Mouse (Mus musculus): ENCODE data around the gene Camta1.

Camta1 gene

DNA sequence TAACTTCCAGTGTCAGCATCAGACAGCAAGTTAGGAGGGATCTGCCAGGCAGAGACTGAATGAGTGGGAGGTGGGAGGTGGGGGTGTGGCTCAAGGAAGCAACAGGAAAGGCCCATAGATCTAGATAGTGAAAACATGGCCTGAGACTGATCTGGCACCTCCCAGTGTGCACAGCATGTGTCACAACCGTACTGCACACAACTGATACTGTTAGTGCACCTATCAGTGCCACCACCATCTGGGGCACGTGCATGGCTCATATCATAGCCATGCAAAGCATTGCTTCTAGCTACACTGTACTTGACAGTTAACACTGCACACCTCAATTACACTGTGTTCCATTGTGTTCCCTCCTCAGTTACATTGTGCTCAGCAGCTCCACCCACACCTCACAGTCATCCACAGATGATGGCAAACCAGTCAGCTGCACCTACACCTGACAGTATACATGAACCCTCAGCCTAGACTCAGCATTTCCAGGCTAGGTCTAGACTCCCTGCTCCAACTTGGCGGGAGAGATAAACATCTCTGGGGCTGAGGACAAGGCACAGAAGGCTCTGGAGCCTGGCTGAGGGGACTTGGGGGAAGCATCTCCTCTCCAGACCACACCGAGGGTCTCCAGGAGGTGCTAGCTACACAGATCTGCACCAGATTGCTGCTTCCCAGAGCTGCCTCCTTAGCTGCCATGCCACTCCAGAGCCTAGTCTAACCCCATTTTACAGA is 131.5 kb downstream of the Camta1 start:
- no peak for DNase-seq

DNA sequence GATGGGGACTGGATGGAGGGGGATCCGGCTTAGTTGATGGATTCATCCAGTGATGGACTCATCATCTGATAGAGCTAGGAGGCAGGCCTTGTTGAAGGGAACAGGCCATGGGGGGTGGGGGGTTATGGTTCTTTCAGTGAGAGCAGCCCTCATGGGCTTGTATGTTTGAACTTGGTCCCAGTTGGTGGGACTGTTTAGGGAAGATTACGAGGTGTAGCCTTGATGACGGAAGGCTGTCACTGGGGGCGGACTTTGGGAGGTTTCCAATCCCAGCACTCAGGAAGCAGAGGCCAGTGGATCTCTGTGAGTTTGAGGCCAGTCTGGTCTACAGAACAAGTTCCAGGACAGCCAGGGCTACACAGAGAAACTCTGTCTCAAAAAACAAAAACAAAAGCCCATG is 132.6 kb downstream of the Camta1 start:
- DNase-seq, result no peak

DNA sequence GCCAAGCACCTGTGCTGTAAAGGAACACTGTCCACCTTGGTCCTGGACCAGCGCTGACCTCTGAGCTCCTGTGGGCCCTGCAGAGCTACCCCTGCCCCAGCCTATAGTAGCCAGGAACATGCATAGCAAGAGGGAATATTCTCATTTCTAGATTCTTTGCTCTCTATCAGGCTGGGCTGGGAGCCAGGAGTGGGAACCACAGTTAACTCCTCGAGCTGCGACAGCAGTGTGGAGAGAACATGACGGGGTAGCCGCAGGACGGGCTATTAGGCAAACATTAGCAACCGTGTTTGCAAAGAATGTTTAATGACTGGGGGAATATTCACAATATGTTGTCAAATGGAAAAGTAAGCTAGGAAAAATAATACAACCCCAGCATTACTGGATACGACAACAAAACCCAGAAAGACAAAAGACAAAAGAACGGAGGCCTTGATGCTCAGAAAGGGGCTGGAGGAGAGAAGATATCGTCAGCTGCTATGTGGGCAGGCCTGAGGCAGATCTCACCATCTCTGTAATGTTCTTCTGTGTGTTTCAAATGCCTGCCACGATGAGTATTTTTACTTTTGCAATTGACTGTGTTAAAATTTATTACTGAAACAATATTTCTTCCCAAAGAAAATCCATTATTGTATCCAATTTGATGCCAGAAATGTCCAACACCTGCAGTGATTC is 133.1 kb downstream of the Camta1 start:
- no peak for DNase-seq

DNA sequence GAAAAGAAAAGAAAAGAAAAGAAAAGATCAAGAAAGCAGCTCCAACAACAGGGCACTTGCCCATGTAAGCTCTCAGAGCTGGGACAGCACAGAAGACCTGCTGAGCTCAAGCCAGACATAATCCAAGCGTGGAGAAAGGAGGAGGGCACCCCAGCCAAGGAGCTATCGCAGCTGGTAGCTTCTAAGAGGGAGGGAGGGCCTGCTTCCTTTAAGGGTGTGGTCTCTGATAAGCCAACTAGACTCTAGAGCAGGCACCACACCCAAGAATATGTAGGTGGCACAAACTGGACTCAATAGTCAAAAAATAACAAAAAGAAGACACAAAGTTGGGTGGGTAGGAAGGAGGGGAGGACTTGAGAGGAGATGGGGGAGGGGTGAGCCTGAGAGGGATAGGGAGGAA is 135.3 kb downstream of the Camta1 start:
- no peak for DNase-seq

DNA sequence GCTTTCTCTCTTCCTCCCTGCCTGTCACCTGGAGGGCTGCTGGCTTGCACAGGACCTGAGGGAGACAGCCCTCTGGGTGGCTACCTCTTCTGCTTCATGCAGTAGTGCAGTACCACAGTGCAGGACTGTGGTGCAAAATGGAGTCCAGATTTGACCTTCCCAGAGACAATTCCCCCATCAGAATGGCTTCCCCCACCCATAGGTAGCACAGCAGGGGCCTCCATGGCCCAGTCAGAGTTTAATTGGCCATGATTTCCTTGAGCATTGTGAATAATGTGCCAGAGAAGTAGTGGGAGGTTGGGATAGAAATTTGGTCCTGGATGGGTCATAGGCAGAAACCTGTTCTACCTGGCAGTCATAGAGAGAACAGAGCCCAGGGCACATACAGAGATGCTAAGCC is 136.8 kb downstream of the Camta1 start:
- DNase-seq, result no peak

DNA sequence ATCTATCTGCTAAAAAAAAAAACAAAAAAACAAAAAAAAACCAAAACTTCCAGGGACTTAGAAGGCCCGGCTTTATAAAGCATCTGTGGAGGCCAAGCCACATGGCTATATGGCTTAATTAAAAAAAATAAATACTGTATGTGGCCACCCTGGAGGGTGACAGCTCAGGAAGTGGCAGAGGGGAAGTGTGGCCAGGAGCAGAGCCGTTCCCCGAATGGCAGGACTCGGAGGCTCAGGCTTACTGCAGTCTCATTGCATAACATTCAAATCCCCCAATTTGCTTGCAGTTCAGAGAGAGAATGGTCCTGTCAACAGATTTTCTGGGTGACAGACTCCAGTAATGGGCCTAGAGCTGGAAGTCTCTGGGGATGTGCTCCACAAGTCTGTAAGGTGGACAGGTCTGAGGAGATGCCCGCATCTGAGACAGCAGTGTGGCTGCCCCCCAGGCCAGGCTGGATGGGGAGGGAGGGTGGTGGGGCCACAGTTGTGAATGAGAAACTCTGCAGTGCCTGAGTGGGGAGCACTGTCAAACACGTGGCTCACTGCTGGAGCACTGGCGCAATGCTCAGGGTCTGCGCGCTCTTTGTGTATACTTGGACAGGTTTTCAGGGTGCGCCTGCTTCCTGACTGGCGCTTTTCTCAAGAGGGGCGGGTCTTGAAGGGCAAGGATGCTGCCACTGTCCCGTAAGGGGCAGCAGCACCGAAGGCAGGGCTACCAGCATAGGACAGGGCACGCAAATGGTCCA is 140.8 kb downstream of the Camta1 start:
- no peak for DNase-seq

DNA sequence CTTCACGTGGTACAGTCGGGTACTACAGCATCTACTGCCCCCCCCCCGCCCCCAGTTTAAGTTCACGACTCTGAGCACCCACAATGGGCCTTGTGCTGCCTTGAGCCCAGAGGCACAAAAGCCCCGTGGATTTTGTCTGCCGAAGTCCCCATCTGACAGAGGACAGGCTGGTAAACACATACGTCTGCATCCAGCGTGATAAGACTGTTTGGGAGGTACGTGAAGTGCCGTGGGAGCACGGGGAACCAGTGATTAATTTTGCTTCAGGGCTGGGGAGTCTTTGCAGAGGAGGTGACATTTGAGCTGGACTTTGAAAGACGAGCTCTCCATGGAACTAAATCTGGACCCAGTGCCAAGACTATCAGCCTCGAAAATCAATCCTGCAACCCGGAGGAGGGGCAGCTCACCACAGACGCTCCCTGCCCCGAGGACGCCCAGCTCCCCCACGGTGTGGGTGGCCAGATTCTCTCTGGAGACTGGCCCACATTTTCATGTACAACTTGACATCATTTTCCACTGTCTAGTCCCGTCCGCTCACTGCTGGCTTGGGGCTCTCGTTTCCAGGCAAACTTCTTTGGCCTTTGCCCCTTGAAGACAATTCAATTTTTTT is 142.7 kb downstream of the Camta1 start:
- DNase-seq, result no peak

DNA sequence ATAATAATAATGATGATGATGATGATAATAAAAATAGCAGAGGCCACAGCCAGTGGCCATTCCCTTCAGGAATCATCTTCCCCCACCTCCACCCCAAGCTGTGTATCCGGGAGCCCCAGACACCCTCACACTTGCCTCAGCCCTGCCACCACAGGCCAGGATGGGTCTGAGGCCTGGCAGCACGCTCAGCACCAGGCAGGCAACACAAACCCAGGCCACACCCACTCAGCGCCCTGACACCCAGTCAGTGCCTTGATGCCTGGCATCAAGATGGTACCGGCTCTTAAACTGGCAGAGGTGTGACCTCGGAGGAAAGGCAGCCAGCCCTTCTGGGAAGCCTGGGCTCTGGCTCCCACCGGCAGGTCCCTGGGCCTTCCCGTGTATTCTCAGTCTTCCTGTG is 143.8 kb downstream of the Camta1 start:
- no peak for DNase-seq

DNA sequence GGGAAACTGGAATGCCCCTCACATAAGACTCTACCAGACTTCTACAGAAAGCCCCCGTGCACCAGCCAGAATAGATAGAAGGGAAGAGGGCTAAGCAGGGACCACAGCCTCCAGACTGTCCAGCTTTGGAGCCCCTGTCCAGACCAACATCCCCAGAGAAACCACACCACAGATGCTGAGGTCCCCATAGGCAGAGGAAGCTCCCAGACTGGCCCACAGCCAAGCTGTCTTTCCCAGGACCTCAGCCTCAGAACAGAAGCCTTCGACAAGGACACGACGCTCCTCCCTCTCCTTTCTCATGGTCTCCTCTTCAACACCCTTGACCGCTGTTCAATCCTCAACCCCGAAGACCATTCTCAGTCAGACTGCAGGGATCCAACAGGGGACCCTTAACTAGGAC is 148.0 kb downstream of the Camta1 start:
- DNase-seq, result no peak

DNA sequence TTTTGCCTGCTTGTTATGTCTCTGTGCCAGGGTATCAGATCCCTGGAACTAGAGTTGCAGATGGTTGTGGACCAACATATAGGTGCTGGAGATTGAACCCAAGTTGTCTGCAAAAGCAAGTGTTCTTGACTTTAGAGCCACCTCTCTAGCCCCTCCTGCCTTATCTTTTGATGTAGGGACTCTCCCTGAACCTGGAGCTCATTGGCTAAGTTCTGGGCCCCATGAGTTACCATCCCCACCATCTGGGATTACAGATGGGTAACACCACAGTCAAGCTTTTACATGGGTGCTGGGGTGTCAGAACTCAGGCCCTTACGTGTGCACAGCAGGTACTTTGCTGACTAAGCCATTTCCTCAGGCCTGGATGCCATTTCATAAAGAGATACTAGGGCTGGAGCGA is 150.3 kb downstream of the Camta1 start:
- DNase-seq, result no peak

DNA sequence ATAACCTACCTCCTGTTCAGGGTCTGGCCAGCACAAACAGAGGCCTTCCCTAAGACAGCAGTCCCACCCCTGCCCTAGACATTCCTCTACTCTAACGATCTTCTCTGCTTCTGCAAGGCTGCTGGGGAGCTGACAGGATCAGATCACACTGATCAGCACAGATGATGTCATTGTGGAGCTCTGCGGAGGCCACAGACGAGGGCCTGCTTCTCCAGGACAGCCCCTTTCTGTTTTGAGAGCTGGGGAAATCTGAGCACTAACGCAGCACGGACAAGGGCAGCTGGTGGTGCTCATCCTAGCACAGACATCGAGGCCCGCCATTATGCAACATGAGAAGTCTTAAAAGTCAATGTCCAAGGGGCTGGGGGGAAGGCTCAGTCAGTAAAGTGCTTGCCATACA is 151.2 kb downstream of the Camta1 start:
- DNase-seq, result no peak

DNA sequence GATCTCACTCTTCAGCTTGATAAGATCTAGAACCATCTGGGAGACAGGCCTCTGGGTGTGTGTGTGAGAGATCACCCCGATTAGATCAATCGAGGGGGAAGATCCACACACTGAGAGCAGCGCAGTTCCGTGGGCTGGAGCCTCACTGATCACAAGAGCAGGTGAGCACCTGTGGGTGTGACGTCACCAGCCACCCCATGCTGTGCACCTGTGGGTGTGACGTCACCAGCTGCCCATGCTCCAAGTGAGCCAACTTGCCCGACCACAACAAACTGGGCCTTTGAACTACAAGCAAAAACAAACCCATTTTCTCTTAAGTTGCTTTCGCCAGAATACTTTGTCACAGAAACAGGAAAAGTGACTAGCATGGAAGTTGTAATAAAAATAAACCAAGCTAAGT is 152.4 kb downstream of the Camta1 start:
- DNase-seq, result no peak

DNA sequence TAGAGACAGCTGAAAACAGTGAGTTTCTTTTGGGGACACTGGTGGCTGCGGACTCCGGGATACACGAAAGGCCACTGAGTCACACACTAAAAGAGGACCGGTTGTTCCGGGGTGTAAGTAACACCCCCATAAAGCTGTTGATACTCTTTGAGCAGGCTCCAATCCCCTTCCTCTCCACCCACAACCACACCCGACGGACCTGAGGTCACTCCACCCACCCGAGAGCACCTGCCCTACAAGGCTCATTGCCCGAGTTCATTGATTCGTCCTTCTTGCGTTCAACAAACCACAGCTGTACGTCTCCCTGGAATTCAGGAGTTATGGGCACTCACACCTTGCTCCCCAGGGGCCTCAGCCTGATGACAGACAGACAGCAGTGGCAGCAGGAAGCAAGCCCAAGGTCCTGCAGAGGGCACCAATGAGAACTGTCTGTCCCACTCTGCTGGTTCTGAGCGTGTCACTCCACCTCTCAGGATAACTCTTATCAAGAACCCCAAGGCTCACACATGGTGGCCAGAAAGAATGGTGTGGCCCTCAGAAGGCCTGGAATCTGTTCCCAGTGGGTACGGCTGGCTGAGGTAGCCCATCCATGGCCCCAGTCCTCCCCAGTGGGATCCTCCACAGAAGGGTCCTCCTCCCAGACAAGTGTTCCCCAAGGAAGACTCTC is 158.5 kb downstream of the Camta1 start:
- no peak for DNase-seq

DNA sequence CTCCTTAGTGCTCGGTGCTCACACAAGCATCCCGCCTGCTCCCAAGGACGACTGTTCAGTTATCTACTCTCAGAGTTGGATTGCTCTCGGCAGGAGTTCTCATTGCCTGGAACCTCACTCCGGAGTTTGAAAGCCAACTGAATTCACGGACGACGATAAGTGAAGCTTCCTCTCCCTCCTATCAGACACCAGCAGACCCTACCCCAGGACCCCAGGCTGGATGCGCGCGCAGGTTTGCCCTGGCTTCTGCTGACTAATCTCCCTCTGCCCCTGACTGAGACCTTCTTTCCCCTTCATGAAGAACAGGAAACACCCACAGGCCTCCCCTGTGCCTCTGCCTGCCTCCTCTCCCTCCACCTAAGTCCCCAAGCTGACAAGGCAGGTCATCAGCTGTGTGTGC is 159.2 kb downstream of the Camta1 start:
- DNase-seq, result no peak

DNA sequence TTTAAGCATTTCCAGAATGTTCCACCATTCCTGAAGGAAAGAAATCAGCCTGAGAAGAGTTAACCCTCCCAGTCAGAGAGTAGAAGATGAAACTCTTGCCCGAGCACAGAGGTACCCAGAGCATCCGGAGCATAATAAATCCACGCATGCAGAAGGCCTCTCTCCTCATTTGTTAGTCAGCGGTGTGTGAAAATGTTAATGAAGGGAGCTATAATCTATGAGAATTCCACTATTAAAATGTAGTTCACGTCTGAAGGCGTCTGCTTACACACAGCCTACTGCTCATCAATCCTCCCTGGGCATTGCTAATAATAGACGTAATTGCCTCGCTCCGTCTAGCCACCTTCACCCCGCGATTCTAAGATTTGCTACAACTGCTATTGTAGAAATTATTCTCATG is 165.7 kb downstream of the Camta1 start:
- DNase-seq, result no peak

DNA sequence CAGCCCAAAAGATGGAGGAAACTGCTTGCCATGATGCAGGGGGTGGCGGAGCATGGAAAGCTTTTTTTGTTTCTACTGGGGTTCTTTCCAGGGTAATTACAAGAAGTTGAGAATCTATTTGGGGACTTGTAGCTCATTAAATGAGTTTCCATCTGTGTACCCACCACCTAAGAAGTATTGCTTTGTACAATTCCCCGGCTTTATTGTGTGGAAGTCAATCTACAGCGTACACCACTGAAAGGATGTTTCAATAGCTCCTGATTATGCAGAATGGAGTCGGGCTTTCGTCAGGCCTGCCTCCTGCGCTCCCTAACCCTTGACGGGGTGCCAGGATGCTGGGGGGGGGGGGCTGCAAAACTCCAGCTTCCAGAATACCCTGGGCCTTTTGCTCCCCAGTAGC is 167.1 kb downstream of the Camta1 start:
- no peak for DNase-seq

DNA sequence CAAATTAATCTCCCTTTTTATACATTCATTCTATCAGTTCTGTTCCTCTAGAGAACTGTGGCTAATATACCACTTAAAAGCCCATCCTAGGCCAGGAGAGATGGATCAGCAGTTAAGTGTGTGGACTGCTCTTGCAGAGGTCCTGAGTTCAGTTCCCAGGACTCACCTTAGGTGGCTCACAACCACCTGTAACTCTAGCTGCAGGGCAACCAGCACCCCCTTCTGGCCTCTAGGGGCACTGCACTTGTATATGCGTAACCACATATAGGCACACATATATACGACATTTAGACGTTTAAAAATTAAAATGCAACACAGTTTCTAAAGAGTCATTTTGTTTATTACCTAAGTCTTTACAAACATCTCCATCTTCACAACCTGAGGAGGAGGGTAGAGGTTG is 167.6 kb downstream of the Camta1 start:
- no peak for DNase-seq

DNA sequence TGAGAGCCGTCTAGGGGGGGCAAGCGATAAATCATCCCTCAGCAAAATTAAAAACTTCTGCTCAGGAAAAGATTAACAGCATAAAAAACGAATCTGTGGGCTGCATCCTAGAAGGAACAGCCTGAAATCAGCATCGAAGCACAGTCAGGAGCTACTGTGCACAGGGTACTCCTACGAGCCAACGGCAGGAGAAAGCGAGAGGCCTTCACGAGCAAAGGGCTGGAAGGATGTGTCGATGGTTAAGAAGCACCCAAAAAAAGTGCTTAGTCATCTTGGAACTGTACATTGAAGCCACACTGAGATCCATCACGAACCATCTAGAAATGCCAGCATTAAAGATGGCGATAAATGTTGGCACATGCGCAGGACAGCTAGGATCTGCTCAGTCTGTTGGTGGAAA is 171.6 kb downstream of the Camta1 start:
- DNase-seq, result no peak

DNA sequence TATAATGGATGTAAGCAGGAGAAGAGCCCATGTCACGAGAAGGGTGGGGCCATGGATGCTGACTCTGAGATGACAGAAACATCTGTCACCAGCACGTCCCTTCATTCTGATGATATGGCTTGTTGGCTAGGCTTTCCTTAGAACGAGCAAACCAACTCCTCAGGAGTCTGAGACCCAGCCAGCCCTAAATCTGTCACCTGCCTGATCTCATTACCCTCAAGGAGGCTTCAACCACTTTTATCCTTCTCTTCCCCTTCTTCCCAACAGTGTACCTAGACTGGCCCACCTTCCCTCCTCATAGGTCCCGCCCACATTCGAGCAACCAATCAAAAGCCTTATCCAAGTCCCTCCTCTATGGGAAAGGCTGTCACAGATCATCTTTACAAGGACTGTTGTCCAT is 173.5 kb downstream of the Camta1 start:
- no peak for DNase-seq

DNA sequence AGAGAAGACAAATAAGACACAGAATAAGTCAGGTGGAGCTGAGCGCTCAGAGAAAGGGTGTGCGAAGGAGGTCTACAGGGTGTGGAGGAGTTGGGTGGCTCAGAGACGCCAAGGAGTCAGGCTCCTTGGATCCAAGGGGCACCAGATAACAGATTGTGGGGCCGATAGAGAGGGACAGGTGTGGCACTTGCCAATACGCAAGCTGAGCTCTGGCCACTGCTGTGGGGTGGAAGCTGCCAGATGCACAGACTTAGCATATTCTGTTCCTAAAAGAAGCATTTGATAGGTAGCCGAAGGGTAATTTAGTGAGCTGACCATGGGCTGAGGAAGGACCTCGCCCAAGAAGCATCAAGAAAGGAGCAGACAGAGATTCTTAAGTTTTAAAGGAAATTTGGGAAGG is 177.1 kb downstream of the Camta1 start:
- no peak for DNase-seq

DNA sequence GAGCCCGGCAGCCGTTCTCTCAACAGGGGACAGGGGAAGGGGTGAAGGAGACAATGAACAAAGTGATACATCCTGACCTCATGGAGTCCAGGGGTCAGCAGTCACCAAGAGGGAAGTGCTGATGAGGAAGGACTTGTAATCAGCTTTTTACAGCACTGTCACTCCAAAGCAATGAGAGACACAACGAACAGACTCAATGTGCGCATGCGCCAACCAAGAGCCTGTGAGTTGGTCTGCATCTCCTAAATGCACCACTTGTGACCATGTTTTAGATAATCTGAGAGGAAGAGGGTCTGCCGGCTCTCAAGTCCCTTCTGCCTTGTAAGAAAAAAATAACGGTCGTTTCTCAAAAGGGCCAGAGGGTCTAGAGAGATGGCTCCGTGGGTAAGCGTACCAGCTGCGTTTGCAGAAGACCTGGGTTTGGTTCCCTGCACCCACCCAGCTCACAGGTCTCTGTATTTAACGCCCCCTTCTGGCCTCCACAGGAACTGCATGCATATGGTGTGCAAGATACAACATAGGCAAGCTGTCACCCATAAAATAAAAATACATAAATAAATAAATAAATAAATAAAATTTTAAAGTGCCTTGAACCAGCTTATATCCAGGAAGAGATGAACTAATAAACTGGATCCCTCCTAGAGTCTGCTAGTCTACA is 178.7 kb downstream of the Camta1 start:
- DNase-seq, result no peak

DNA sequence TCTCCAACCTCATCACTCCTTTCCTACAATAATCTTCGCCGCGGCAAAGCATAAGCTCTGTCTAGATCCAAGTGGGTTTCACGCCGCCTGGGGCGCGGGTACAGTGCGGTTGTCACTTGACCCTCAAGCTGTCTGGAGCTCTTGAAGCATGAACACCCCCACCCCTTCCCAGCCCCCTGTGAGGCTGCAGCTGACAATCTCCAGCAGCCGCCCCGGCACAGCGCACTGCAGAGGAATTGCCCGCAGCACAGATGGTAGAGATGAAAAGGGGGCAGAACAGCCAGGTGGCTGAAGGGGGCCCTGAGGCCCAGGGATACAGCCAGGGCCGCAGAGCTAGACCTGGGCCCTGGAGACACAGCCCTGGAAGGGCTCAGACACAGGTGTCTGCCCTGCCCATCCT is 189.2 kb downstream of the Camta1 start:
- DNase-seq, result no peak
